Mouse (Mus musculus) T-cell, adult 2 months (primary cell): ENCODE measurements around the gene Acot12.

Source experiments
- DNase-seq: peaks from one replicate; pipeline ENCODE4 v3.0.0; 2022; ENCODE audit warnings: low spot score

Gene Acot12

GRCm38 (mm10) chr13:91826066-91826465 lies 84.8 kb downstream of the Acot12 start:
- DNase-seq, result no peak

GRCm38 (mm10) chr13:91827876-91828275 lies 86.6 kb downstream of the Acot12 start:
- DNase-seq, result peak; percentile 34
